Mouse (Mus musculus) MEL (cell line): ENCODE measurements around the gene Zscan20. TPM values are rescaled to one million over a fixed set of nuclear protein-coding genes. Genes with fewer than 3 reads are reported as not detected.
A peak's percentile ranks its signal among the peaks of the same experiment; 100 is the strongest.

Experiments used
- DNase-seq: peaks from one replicate; pipeline ENCODE4 v3.0.0; 2011; ENCODE audit warnings: low read depth, low spot score
- H3K27ac ChIP-seq: 2 replicates; pipeline ENCODE4 v1.5.1; 2012; ENCODE audit warnings: low read depth, mild to moderate bottlenecking, control low read depth, low read length, moderate library complexity; ENCODE audit not compliant: control insufficient read depth
- H3K27me3 ChIP-seq, 2 experiments: fragments of 150-350 bp in 1 of 2; sonication (generic) in 1 of 2; 2 replicates each; pipeline ENCODE4 v1.6.1; 2012; ENCODE audit warnings: low read length in 2 of 2, mild to moderate bottlenecking in 2 of 2, improper control_type of control experiment in 1 of 2, moderate library complexity in 1 of 2; ENCODE audit not compliant: insufficient read depth in 2 of 2, control insufficient read depth in 1 of 2
- H3K36me3 ChIP-seq, 2 experiments: 2 replicates each; pipeline ENCODE4 v1.6.1; 2012 to 2014; ENCODE audit warnings: low read length in 2 of 2, improper control_type of control experiment in 1 of 2, inconsistent platforms in 1 of 2, mild to moderate bottlenecking in 1 of 2; ENCODE audit not compliant: insufficient read depth in 2 of 2, control insufficient read depth in 1 of 2
- H3K4me1 ChIP-seq, 2 experiments: fragments of 150-350 bp in 1 of 2; sonication (generic) in 1 of 2; 2 replicates each; pipeline ENCODE4 v1.6.1; 2012; ENCODE audit warnings: low read length in 2 of 2, improper control_type of control experiment in 1 of 2, mild to moderate bottlenecking in 1 of 2; ENCODE audit not compliant: insufficient read depth in 2 of 2, control insufficient read depth in 1 of 2
- H3K4me3 ChIP-seq, 2 experiments: fragments of 150-350 bp in 1 of 2; sonication (generic) in 1 of 2; 2 replicates each; pipeline ENCODE4 v1.5.1; 2012; ENCODE audit warnings: low read depth in 2 of 2, low read length in 2 of 2, mild to moderate bottlenecking in 2 of 2, moderate library complexity in 2 of 2, control low read depth in 1 of 2, improper control_type of control experiment in 1 of 2; ENCODE audit not compliant: control insufficient read depth in 1 of 2, insufficient read depth in 1 of 2
- H3K79me2 ChIP-seq: 2 replicates; pipeline ENCODE4 v1.6.1; 2012; ENCODE audit warnings: mild to moderate bottlenecking, low read length, moderate library complexity; ENCODE audit not compliant: control insufficient read depth, poor library complexity, insufficient read depth
- H3K9ac ChIP-seq: 2 replicates; pipeline ENCODE4 v1.6.1; 2012; ENCODE audit warnings: low read depth, mild to moderate bottlenecking, control low read depth, low read length, moderate library complexity; ENCODE audit not compliant: control insufficient read depth, poor library complexity, severe bottlenecking
- H3K9me3 ChIP-seq: fragments of 150-350 bp; sonication (generic); replicated peaks from 2 replicates; pipeline ENCODE4 v1.6.1; 2012; ENCODE audit warnings: mild to moderate bottlenecking, low read length, improper control_type of control experiment, moderate library complexity; ENCODE audit not compliant: insufficient read depth
- ELF1 ChIP-seq: IDR thresholded peaks from 2 replicates; pipeline ENCODE4 v1.6.1; 2014; ENCODE audit warnings: low read depth, mild to moderate bottlenecking, inconsistent platforms, low read length, improper control_type of control experiment, moderate library complexity
- EP300 ChIP-seq, 2 experiments: IDR thresholded peaks; 2 replicates each; pipeline ENCODE4 v1.6.1; 2011; ENCODE audit warnings: improper control_type of control experiment in 2 of 2, low read length in 2 of 2, low read depth in 1 of 2, mild to moderate bottlenecking in 1 of 2
- GATA1 ChIP-seq: IDR thresholded peaks from 2 replicates; pipeline ENCODE4 v1.6.1; 2011; ENCODE audit warnings: low read depth, low read length, improper control_type of control experiment
- HCFC1 ChIP-seq: IDR thresholded peaks from 2 replicates; pipeline ENCODE4 v1.6.1; 2012; ENCODE audit warnings: low read depth, mild to moderate bottlenecking, inconsistent platforms, low read length, improper control_type of control experiment, moderate library complexity
- JUND ChIP-seq: IDR thresholded peaks from 2 replicates; pipeline ENCODE4 v1.6.1; 2011; ENCODE audit warnings: low read depth, mild to moderate bottlenecking, improper control_type of control experiment, low read length
- MAX ChIP-seq: IDR thresholded peaks from 2 replicates; pipeline ENCODE4 v1.6.1; 2011; ENCODE audit warnings: low read length, improper control_type of control experiment
- MAZ ChIP-seq: IDR thresholded peaks from 2 replicates; pipeline ENCODE4 v1.6.1; 2012; ENCODE audit warnings: low read depth, mild to moderate bottlenecking, inconsistent platforms, low read length, improper control_type of control experiment
- MEF2A ChIP-seq: IDR thresholded peaks from 2 replicates; pipeline ENCODE4 v1.6.1; 2014; ENCODE audit warnings: low read depth, mild to moderate bottlenecking, inconsistent platforms, low read length, improper control_type of control experiment; ENCODE audit not compliant: poor library complexity, insufficient replicate concordance, severe bottlenecking; ENCODE audit errors: extremely low read depth
- MXI1 ChIP-seq: IDR thresholded peaks from 2 replicates; pipeline ENCODE4 v1.6.1; 2011; ENCODE audit warnings: mild to moderate bottlenecking, low read depth, low read length, improper control_type of control experiment
- MYB ChIP-seq: IDR thresholded peaks from 2 replicates; pipeline ENCODE4 v1.6.1; 2011; ENCODE audit warnings: mild to moderate bottlenecking, low read depth, low read length, improper control_type of control experiment
- MYC ChIP-seq: IDR thresholded peaks from 2 replicates; pipeline ENCODE4 v1.6.1; 2011; ENCODE audit warnings: low read depth, mild to moderate bottlenecking, low read length, improper control_type of control experiment, moderate library complexity
- POLR2AphosphoS2 ChIP-seq: IDR thresholded peaks from 2 replicates; pipeline ENCODE4 v1.6.1; 2011; ENCODE audit warnings: low read length, improper control_type of control experiment
- POLR2AphosphoS5 ChIP-seq: IDR thresholded peaks from 2 replicates; pipeline ENCODE4 v1.6.1; 2012; ENCODE audit warnings: low read depth, borderline replicate concordance, mild to moderate bottlenecking, inconsistent platforms, low read length, moderate library complexity, mixed read lengths
- RCOR1 ChIP-seq: IDR thresholded peaks from 2 replicates; pipeline ENCODE4 v1.6.1; 2012; ENCODE audit warnings: low read depth, mild to moderate bottlenecking, inconsistent platforms, low read length, improper control_type of control experiment
- SMC3 ChIP-seq: IDR thresholded peaks from 2 replicates; pipeline ENCODE4 v1.6.1; 2011; ENCODE audit warnings: low read depth, low read length, improper control_type of control experiment
- TAL1 ChIP-seq: IDR thresholded peaks from 2 replicates; pipeline ENCODE4 v1.6.1; 2012; ENCODE audit warnings: mild to moderate bottlenecking, inconsistent platforms, low read length, moderate library complexity, mixed read lengths
- TCF12 ChIP-seq: IDR thresholded peaks from 2 replicates; pipeline ENCODE4 v1.6.1; 2014; ENCODE audit warnings: low read depth, mild to moderate bottlenecking, inconsistent platforms, low read length, improper control_type of control experiment, moderate library complexity
- ZMIZ1 ChIP-seq: IDR thresholded peaks from 2 replicates; pipeline ENCODE4 v1.6.1; 2012; ENCODE audit warnings: low read depth, mild to moderate bottlenecking, inconsistent platforms, low read length, improper control_type of control experiment, moderate library complexity
- ZNF384 ChIP-seq: IDR thresholded peaks from 2 replicates; pipeline ENCODE4 v1.6.1; 2012; ENCODE audit warnings: low read depth, mild to moderate bottlenecking, inconsistent platforms, low read length, improper control_type of control experiment
- polyA plus RNA-seq, 2 experiments: library from polyadenylated mRNA; stranded (reverse) in 1 of 2; unstranded in 1 of 2; fragments of >175 nt in 1 of 2; fragments of >200 nt in 1 of 2; gene quantifications; 2 replicates each; pipeline versions ENCODE4 v1.2.1 to v1.2.4; 2012; ENCODE audit warnings: low replicate concordance in 2 of 2, low read depth in 1 of 2; ENCODE audit not compliant: insufficient read length in 2 of 2, insufficient read depth in 1 of 2, missing spikeins in 1 of 2
- total RNA-seq: library from RNA; depleted of rRNA; stranded (reverse); fragments of 300-350 nt; gene quantifications from 2 replicates; pipeline ENCODE4 v1.2.3, GENCODE M21; 2012

Zscan20 gene
- total and polyA plus RNA-seq, 3 experiments, result 4.3 to 5.6 TPM; not detected in 1

DNA sequence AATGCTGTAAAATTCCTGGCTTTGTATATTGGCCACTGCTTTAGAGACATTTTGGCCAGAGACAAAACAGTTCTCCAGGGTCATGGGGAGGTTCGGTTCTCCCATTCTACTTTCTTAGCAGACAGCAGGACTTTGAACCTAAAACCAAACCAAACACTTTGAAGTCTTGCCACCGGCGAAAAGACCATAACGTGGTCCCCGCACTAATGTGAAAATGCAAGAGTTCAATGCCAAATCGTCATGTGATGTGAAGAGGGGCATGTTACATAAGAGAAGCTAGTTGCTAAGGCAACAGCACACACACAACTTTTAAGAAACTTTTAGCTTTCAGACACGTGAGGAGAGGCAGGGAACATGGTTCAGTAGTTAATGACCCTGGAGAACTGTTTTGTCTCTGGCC, 25.6 kb upstream of the Zscan20 start:
- no peak overlapping the region for H3K4me3 ChIP-seq
- DNase-seq, result no peak
- no peaks in the 10 kb centered on the region for H3K4me1 ChIP-seq
- H3K36me3 ChIP-seq, result no peaks in the 10 kb centered on the region
- H3K27me3 ChIP-seq, result no peaks in the 10 kb centered on the region
- no peak for TF ChIP-seq JUND
- no peak for TF ChIP-seq ZMIZ1
- no peak for TF ChIP-seq POLR2AphosphoS5
- no peak for TF ChIP-seq MAZ
- no peak for TF ChIP-seq RCOR1
- H3K79me2 ChIP-seq, result no peaks in the 10 kb centered on the region
- H3K9me3 ChIP-seq, result no peaks in the 10 kb centered on the region
- H3K27ac ChIP-seq, result no peak overlapping the region
- H3K9ac ChIP-seq, result no peak overlapping the region

DNA sequence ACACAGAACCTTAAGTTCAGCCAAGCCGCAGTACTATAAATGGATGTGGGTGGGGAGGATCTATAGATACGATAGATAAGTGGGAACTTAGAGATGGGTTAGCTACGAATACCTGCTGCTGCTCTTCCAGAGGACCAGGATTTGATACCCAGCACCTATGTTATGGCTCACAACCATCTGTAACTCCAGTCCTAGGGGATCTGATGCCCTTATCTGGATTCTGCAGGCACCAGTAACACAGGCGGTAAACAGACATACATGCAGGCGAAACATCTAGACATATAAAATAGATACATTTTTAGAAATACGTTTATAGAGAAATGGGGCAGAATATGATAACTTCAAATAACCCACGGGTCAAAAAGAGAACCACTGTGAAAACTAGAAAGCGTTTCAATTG, 11.2 kb upstream of the Zscan20 start:
- Histone ChIP-seq H3K9me3 (no peaks in the 10 kb centered on the region), H3K27me3 (no peaks in the 10 kb centered on the region), H3K36me3 (no peaks in the 10 kb centered on the region), H3K9ac (no peak overlapping the region), H3K27ac (no peak overlapping the region), H3K79me2 (no peaks in the 10 kb centered on the region), H3K4me1 (no peaks in the 10 kb centered on the region; a peak in 1 of 4 replicates), H3K4me3 (no peak overlapping the region)
- TF ChIP-seq SMC3 (no peak), TAL1 (0 out of 2 replicates have a peak, but pooled peaks have one; percentile 11), RCOR1 (0 out of 2 replicates have a peak, but pooled peaks have one; percentile 14), HCFC1 (no peak), MXI1 (no peak), MYB (no peak), TCF12 (0 out of 2 replicates have a peak, but pooled peaks have one; percentile 14), EP300 (IDR thresholded peaks at IDR 0.05; ENCODE audit: low read depth in 1 of 2, low read length in 2 of 2) (0 out of 4 replicates have a peak, but pooled peaks of 1 of the 2 experiments have one; percentile 22), GATA1 (0 out of 2 replicates have a peak, but pooled peaks have one; percentile 16)
- DNase-seq, result peak; percentile 27

DNA sequence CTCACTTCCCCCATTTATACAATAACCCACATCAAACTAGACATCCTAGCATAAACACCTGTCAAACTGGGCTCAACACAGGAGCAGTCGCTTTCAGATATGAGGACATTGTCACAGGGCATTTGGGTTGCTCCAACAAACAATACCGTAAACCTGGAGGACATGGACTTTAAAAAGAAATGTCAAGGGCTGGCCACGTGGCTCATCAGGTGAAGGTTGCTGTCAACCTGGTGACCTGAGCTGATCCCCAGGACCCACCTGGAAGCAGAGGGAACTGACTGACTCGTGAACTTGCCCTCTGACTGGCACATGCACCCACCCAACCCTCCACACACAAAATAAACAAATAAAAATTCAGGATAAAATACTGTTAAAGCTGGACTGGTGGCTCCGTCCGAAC, 10.7 kb upstream of the Zscan20 start:
- no peak overlapping the region for H3K27ac ChIP-seq
- H3K4me3 ChIP-seq, result no peak overlapping the region
- no peak for DNase-seq
- H3K4me1 ChIP-seq, result no peaks in the 10 kb centered on the region; a peak in 1 of 4 replicates
- no peaks in the 10 kb centered on the region for H3K79me2 ChIP-seq
- H3K9ac ChIP-seq, result no peak overlapping the region
- no peaks in the 10 kb centered on the region for H3K36me3 ChIP-seq
- no peak for TF ChIP-seq ZNF384
- TF ChIP-seq MYC, result no peak
- TF ChIP-seq TCF12, result no peak
- no peak for TF ChIP-seq MEF2A
- no peak for TF ChIP-seq MAX
- no peak for TF ChIP-seq POLR2AphosphoS2
- no peak for TF ChIP-seq JUND
- TF ChIP-seq ELF1, result no peak
- no peak for TF ChIP-seq MXI1
- TF ChIP-seq, all 39 proteins: peak for 0
- Histone ChIP-seq H3K27me3 (no peaks in the 10 kb centered on the region), H3K9me3 (no peaks in the 10 kb centered on the region)
